ENCODE assay signal across 20 mouse cellular contexts in genomic region chr13:10112211-10112610, GRCm38 (mm10).
DNase-seq lines count a peak whose midpoint lies in the region; ATAC-seq and TF ChIP-seq lines count a peak whose summit lies in the region.
"Had no signal": no experiment of that assay in that cellular context is flagged by ENCODE, and none has a peak within 500 bp of the region (broad histone marks: within the 10 kb centered on the region; RNA-seq: fewer than 3 reads in every experiment).

No protein-coding gene starts in this region.

- H3K9ac ChIP-seq in lung, embryonic 14.5 days: no peak overlapping the region
- no peak overlapping the region for H3K9ac ChIP-seq in lung, postnatal 0 days (replicated peaks; ENCODE audit: low read depth)
- H3K9ac ChIP-seq: heart, embryonic 13.5 days; hindbrain, embryonic 12.5 days; kidney, embryonic 15.5 days; midbrain, embryonic 12.5 days had no signal

- peak; percentile 45; the same call in 1 of the 2 replicates for TF ChIP-seq EP300 in lung, postnatal 0 days (IDR thresholded peaks at IDR 0.05)

- H3K4me3 ChIP-seq in lung, embryonic 14.5 days (ENCODE audit: low read depth, low read length): no peak overlapping the region
- H3K4me3 ChIP-seq in lung, adult 2 months (replicated peaks; ENCODE audit: extremely low read depth, low read depth, low read length): no peak overlapping the region
- H3K4me3 ChIP-seq in lung, postnatal 0 days (ENCODE audit: low read depth, low read length): no peak overlapping the region
- H3K4me3 ChIP-seq: heart, adult 2 months; heart, embryonic 13.5 days; hindbrain, embryonic 12.5 days; kidney, embryonic 15.5 days; midbrain, embryonic 12.5 days had no signal

- peak; percentile 82 for ATAC-seq in lung, embryonic 14.5 days (ENCODE audit: insufficient read depth)
- ATAC-seq in lung, postnatal 0 days: peak; percentile 87
- ATAC-seq: CD4-positive, CD25-positive, alpha-beta regulatory T cell, adult 4 months; forebrain, embryonic 16.5 days; intestine, postnatal 0 days had no signal

- H3K27ac ChIP-seq in lung, embryonic 14.5 days (ENCODE audit: low read depth): no peak overlapping the region
- H3K27ac ChIP-seq in lung, postnatal 0 days (ENCODE audit: low read length): no peak overlapping the region
- H3K27ac ChIP-seq: heart, adult 2 months; heart, embryonic 13.5 days; hindbrain, embryonic 12.5 days; kidney, embryonic 15.5 days; midbrain, embryonic 12.5 days had no signal

- H3K27me3 ChIP-seq in lung, embryonic 14.5 days (ENCODE audit: insufficient read depth, low read length): no peaks in the 10 kb centered on the region
- no peaks in the 10 kb centered on the region for H3K27me3 ChIP-seq in lung, postnatal 0 days (replicated peaks; ENCODE audit: insufficient read depth, low read length)
- H3K27me3 ChIP-seq: heart, embryonic 13.5 days; hindbrain, embryonic 12.5 days; kidney, embryonic 15.5 days; midbrain, embryonic 12.5 days had no signal

- 34% methylated on average over 2 of the region's 2 CpGs for WGBS in lung, embryonic 14.5 days
- 69% methylated on average over 2 of the region's 2 CpGs for WGBS in lung, adult 2 months
- WGBS in lung, postnatal 0 days: 60% methylated on average over 2 of the region's 2 CpGs

- no peak for TF ChIP-seq CTCF in lung, embryonic 14.5 days (IDR thresholded peaks at IDR 0.05; ENCODE audit: low read depth)
- no peak for TF ChIP-seq CTCF in lung, adult 2 months (IDR thresholded peaks at IDR 0.05; ENCODE audit: insufficient read depth, low read length)
- TF ChIP-seq CTCF in lung, postnatal 0 days (IDR thresholded peaks at IDR 0.05): no peak

- no peaks in the 10 kb centered on the region for H3K9me3 ChIP-seq in lung, embryonic 14.5 days (ENCODE audit: low read depth, low read length)
- H3K9me3 ChIP-seq in lung, postnatal 0 days (ENCODE audit: low read length): no peaks in the 10 kb centered on the region
- H3K9me3 ChIP-seq: heart, embryonic 13.5 days; hindbrain, embryonic 12.5 days; kidney, embryonic 15.5 days; midbrain, embryonic 12.5 days had no signal

- no peak for TF ChIP-seq POLR2A in lung, adult 2 months (IDR thresholded peaks at IDR 0.05; ENCODE audit: borderline replicate concordance, extremely low read depth, low read depth, low read length)

- H3K36me3 ChIP-seq in lung, embryonic 14.5 days (ENCODE audit: insufficient read depth): no peaks in the 10 kb centered on the region
- no peaks in the 10 kb centered on the region for H3K36me3 ChIP-seq in lung, postnatal 0 days (ENCODE audit: insufficient read depth, low read length)
- H3K36me3 ChIP-seq: heart, embryonic 13.5 days; hindbrain, embryonic 12.5 days; kidney, embryonic 15.5 days; midbrain, embryonic 12.5 days had no signal

- no peaks in the 10 kb centered on the region for H3K4me1 ChIP-seq in lung, embryonic 14.5 days (ENCODE audit: insufficient read depth)
- H3K4me1 ChIP-seq in lung, adult 2 months (ENCODE audit: control insufficient read depth, insufficient read depth, low read length): no peaks in the 10 kb centered on the region; the same call in 1 of the 2 replicates
- no peaks in the 10 kb centered on the region; the same call in 1 of the 2 replicates for H3K4me1 ChIP-seq in lung, postnatal 0 days (ENCODE audit: insufficient read depth, low read depth, low read length)
- H3K4me1 ChIP-seq: hindbrain, embryonic 12.5 days; kidney, embryonic 15.5 days; midbrain, embryonic 12.5 days had no signal

- DNase-seq in adrenal gland, postnatal 14 days: peak; percentile 6
- no peak for DNase-seq in adrenal gland, postnatal 4 days (ENCODE audit: low spot score in 2 of 2)
- peak; percentile 74 for DNase-seq in lung, embryonic 14.5 days
- DNase-seq in lung, adult 2 months: no peak
- DNase-seq in lung, postnatal 0 days (ENCODE audit: low spot score): peak; percentile 86
- DNase-seq in layer of hippocampus, adult 18-20 months (ENCODE audit: low spot score in 2 of 2): no peak
- DNase-seq in thymus, postnatal 25 days: no peak
- DNase-seq: cerebellum, adult 9-10 months; gastrocnemius, postnatal 25 days; heart, adult 2 months; heart, postnatal 14 days; layer of hippocampus, postnatal 36 days; thymus, postnatal 36 days had no signal

- no peak overlapping the region for H3K4me2 ChIP-seq in lung, embryonic 14.5 days
- no peak overlapping the region for H3K4me2 ChIP-seq in lung, postnatal 0 days (replicated peaks; ENCODE audit: low read depth, low read length)
- H3K4me2 ChIP-seq: heart, embryonic 13.5 days; hindbrain, embryonic 12.5 days; kidney, embryonic 15.5 days; midbrain, embryonic 12.5 days had no signal

Comparison
In these comparisons a context has a peak if more than half of its experiments do, and no peak if none do; other contexts are left out.
1. DNase-seq: peak in adrenal gland, postnatal 14 days (single experiment), lung, embryonic 14.5 days (single experiment) and lung, postnatal 0 days (single experiment); none in adrenal gland, postnatal 4 days (0 of 2), lung, adult 2 months (single experiment), layer of hippocampus, adult 18-20 months (0 of 2) and thymus, postnatal 25 days (single experiment).